Mouse (Mus musculus) CH12.LX (cell line): ENCODE data around the gene Erbb4. TPM values are rescaled to one million over a fixed set of nuclear protein-coding genes. Genes with fewer than 3 reads are reported as not detected.

Experiments used
- DNase-seq: peaks from one replicate; pipeline ENCODE4 v3.0.0-alpha.2; 2013; ENCODE audit errors: extremely low read depth
- H3K27ac ChIP-seq: 2 replicates; pipeline ENCODE4 v1.5.1; 2012; ENCODE audit warnings: low read depth, mild to moderate bottlenecking, control low read depth, moderate library complexity; ENCODE audit not compliant: insufficient read depth
- H3K27me3 ChIP-seq: replicated peaks from 2 replicates; pipeline ENCODE3; 2012; ENCODE audit warnings: inconsistent platforms
- H3K36me3 ChIP-seq, 2 experiments: replicated peaks in 1 of 2; 2 replicates each; pipeline versions ENCODE3 to v1.6.1; 2012; ENCODE audit warnings: inconsistent platforms in 1 of 2, low read length in 1 of 2, mild to moderate bottlenecking in 1 of 2, mixed read lengths in 1 of 2, moderate library complexity in 1 of 2; ENCODE audit not compliant: control insufficient read depth in 1 of 2, insufficient read depth in 1 of 2
- H3K4me1 ChIP-seq, 2 experiments: 2 replicates each; pipeline ENCODE4 v1.6.1; 2012; ENCODE audit warnings: inconsistent platforms in 1 of 2, moderate library complexity in 1 of 2; ENCODE audit not compliant: insufficient read depth in 2 of 2, control insufficient read depth in 1 of 2
- H3K4me2 ChIP-seq: 2 replicates; pipeline ENCODE4 v1.6.1; 2012; ENCODE audit warnings: low read depth, mild to moderate bottlenecking, control low read depth; ENCODE audit not compliant: poor library complexity, insufficient read depth, severe bottlenecking
- H3K4me3 ChIP-seq, 3 experiments: fragments of 150-350 bp in 1 of 3; sonication (generic) in 1 of 3; replicated peaks in 1 of 3; 2 replicates each; pipeline versions ENCODE3 to v1.5.1; 2011 to 2012; ENCODE audit warnings: low read depth in 2 of 3, low read length in 2 of 3, mild to moderate bottlenecking in 2 of 3, moderate library complexity in 2 of 3, control low read depth in 1 of 3, improper control_type of control experiment in 1 of 3, inconsistent platforms in 1 of 3, mixed read lengths in 1 of 3; ENCODE audit not compliant: poor library complexity in 1 of 3
- H3K79me2 ChIP-seq: replicated peaks from 2 replicates; pipeline ENCODE4 v1.6.1; 2012; ENCODE audit warnings: mild to moderate bottlenecking, moderate library complexity; ENCODE audit not compliant: control insufficient read depth, poor library complexity, insufficient read depth, severe bottlenecking; ENCODE audit errors: extremely low read depth
- H3K9ac ChIP-seq: 2 replicates; pipeline ENCODE4 v1.6.1; 2012; ENCODE audit warnings: low read depth, mild to moderate bottlenecking, control low read depth, moderate library complexity; ENCODE audit not compliant: insufficient read depth
- H3K9me3 ChIP-seq: replicated peaks from 2 replicates; pipeline ENCODE3; 2012; ENCODE audit warnings: low read length, inconsistent platforms, mixed read lengths
- CHD2 ChIP-seq: IDR thresholded peaks from 2 replicates; pipeline ENCODE4 v1.6.1; 2011; ENCODE audit warnings: low read length, improper control_type of control experiment
- CTCF ChIP-seq, 2 experiments: IDR thresholded peaks in 1 of 2; conservative IDR thresholded peaks in 1 of 2; 2 replicates each; pipeline ENCODE4 v1.5.1; 2011 to 2012; ENCODE audit warnings: low read depth in 2 of 2, low read length in 2 of 2, improper control_type of control experiment in 1 of 2, inconsistent platforms in 1 of 2, mild to moderate bottlenecking in 1 of 2, moderate library complexity in 1 of 2
- E2F4 ChIP-seq: IDR thresholded peaks from 2 replicates; pipeline ENCODE4 v1.6.1; 2011; ENCODE audit warnings: low read depth, low read length, improper control_type of control experiment; ENCODE audit not compliant: insufficient replicate concordance
- ELF1 ChIP-seq: IDR thresholded peaks from 2 replicates; pipeline ENCODE4 v1.6.1; 2014; ENCODE audit warnings: low read depth, mild to moderate bottlenecking, inconsistent platforms, low read length, improper control_type of control experiment
- JUND ChIP-seq: conservative IDR thresholded peaks from 2 replicates; pipeline ENCODE4 v1.6.1; 2011; ENCODE audit warnings: low read depth, low read length, improper control_type of control experiment
- KAT2A ChIP-seq: IDR thresholded peaks from 2 replicates; pipeline ENCODE4 v1.6.1; 2012; ENCODE audit warnings: low read length, improper control_type of control experiment, inconsistent platforms; ENCODE audit not compliant: insufficient replicate concordance
- MAX ChIP-seq: IDR thresholded peaks from 2 replicates; pipeline ENCODE4 v1.6.1; 2011; ENCODE audit warnings: low read length, improper control_type of control experiment
- MEF2A ChIP-seq: IDR thresholded peaks from 2 replicates; pipeline ENCODE4 v1.6.1; 2014; ENCODE audit warnings: low read depth, mild to moderate bottlenecking, inconsistent platforms, low read length, improper control_type of control experiment, borderline replicate concordance
- MYC ChIP-seq: IDR thresholded peaks from 2 replicates; pipeline ENCODE4 v1.6.1; 2011; ENCODE audit warnings: low read depth, mild to moderate bottlenecking, improper control_type of control experiment, low read length
- NRF1 ChIP-seq: IDR thresholded peaks from 2 replicates; pipeline ENCODE4 v1.6.1; 2014; ENCODE audit warnings: low read depth, mild to moderate bottlenecking, inconsistent platforms, low read length, improper control_type of control experiment, moderate library complexity
- POLR2A ChIP-seq: IDR thresholded peaks from 2 replicates; pipeline ENCODE4 v1.6.1; 2011; ENCODE audit warnings: low read depth, mild to moderate bottlenecking, improper control_type of control experiment, low read length
- POLR2AphosphoS2 ChIP-seq: IDR thresholded peaks from 2 replicates; pipeline ENCODE4 v1.6.1; 2011; ENCODE audit warnings: low read depth, low read length, improper control_type of control experiment
- RAD21 ChIP-seq: IDR thresholded peaks from 2 replicates; pipeline ENCODE4 v1.6.1; 2011; ENCODE audit warnings: low read depth, mild to moderate bottlenecking, low read length, improper control_type of control experiment, moderate library complexity
- RCOR1 ChIP-seq: conservative IDR thresholded peaks from 2 replicates; pipeline ENCODE4 v1.6.1; 2012; ENCODE audit warnings: low read depth, mild to moderate bottlenecking, inconsistent platforms, low read length, improper control_type of control experiment
- TBP ChIP-seq: conservative IDR thresholded peaks from 2 replicates; pipeline ENCODE4 v1.6.1; 2011; ENCODE audit warnings: low read depth, low read length, improper control_type of control experiment
- TCF12 ChIP-seq: IDR thresholded peaks from 2 replicates; pipeline ENCODE4 v1.6.1; 2014; ENCODE audit warnings: low read depth, mild to moderate bottlenecking, inconsistent platforms, low read length, improper control_type of control experiment
- UBTF ChIP-seq: IDR thresholded peaks from 2 replicates; pipeline ENCODE4 v1.6.1; 2012; ENCODE audit warnings: low read depth, mild to moderate bottlenecking, inconsistent platforms, low read length, improper control_type of control experiment, moderate library complexity
- ZC3H11A ChIP-seq: IDR thresholded peaks from 2 replicates; pipeline ENCODE4 v1.6.1; 2012; ENCODE audit warnings: low read depth, mild to moderate bottlenecking, inconsistent platforms, low read length, improper control_type of control experiment
- ZKSCAN1 ChIP-seq: IDR thresholded peaks from 2 replicates; pipeline ENCODE4 v1.6.1; 2012; ENCODE audit warnings: low read depth, inconsistent platforms, low read length, improper control_type of control experiment, borderline replicate concordance
- ZMIZ1 ChIP-seq: IDR thresholded peaks from 2 replicates; pipeline ENCODE4 v1.6.1; 2012; ENCODE audit warnings: low read depth, mild to moderate bottlenecking, inconsistent platforms, low read length, improper control_type of control experiment
- dilution Hi-C: fragments of 300-500 bp; cut with MboI; formaldehyde crosslinking; loops from 2 replicates; pipeline ENCODE4 v1.14.3; 2020; ENCODE audit warnings: low sequenced_read_pairs; ENCODE audit not compliant: extremely low pct_unique_long_range_greater_than_20kb, extremely low pct_ligation_motif_present
- in situ Hi-C: fragments of 300-500 bp; cut with MboI; formaldehyde crosslinking; loops from 3 replicates; pipeline ENCODE4 v1.14.3; 2019; ENCODE audit warnings: low sequenced_read_pairs, low pct_ligation_motif_present, low pct_unique_long_range_greater_than_20kb, mixed read lengths
- polyA plus RNA-seq: library from polyadenylated mRNA; unstranded; fragments of >175 nt; gene quantifications from 2 replicates; pipeline ENCODE4 v1.2.1, GENCODE M21; 2012; ENCODE audit warnings: low read depth; ENCODE audit not compliant: insufficient read length
- total RNA-seq, 2 experiments: library from RNA; depleted of rRNA; stranded (reverse); fragments of 300-350 nt in 1 of 2; fragments of >200 nt in 1 of 2; gene quantifications; 2 replicates each; pipeline ENCODE4 v1.2.3; 2012 to 2014

Erbb4 gene
- total and polyA plus RNA-seq, 3 experiments = not detected

DNA sequence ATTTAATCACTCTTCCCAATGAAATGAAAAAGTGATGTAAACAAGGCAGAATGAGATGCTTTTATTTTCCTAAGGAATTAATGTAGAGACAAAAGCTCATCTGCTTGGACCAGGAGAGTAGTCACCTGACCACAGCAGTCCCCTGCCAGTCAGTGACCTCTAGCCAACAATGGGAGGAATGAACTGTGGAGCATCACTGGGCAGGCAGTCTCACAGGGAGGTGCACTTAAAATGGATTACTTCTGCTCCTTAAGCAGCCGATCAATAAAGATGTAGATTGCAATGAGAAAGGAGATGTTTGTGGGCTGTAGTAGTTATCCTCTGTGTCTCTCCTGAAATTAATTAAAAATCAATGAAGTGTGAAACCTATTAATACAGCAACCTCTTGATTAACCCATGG is 1018.2 kb downstream of the Erbb4 start:
- Histone ChIP-seq H3K27ac (no peak overlapping the region), H3K9ac (no peak overlapping the region), H3K4me3 (no peak overlapping the region), H3K4me2 (no peak overlapping the region), H3K4me1 (no peaks in the 10 kb centered on the region), H3K36me3 (no peaks in the 10 kb centered on the region), H3K9me3 (peaks cover 24% of the 10 kb centered on the region), H3K79me2 (no peaks in the 10 kb centered on the region), H3K27me3 (no peaks in the 10 kb centered on the region)
- DNase-seq = no peak
- TF ChIP-seq POLR2A (no peak), UBTF (no peak), ELF1 (no peak), ZMIZ1 (no peak), RCOR1 (no peak), KAT2A (no peak), TCF12 (no peak)
- in situ Hi-C loops = no loop called here
- dilution Hi-C loops = no loop called here

DNA sequence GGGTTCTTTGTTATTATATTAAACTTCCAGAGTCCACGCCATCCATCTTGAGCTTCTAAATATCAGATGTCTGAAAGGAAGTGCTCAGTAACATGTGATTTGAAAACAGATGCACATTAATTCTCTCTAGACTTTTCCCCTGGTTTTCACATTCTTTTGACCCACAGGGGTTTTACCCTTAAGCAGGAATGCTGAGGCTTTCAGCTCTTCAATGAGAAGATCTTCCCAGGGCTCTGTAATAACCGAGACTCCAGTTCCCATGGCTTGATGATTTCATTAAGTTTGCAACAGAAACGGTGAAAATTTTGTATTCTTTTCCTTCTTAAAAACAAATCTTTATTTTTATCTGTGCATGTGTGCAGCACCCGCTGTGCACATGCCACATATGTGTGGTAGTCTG is 1051.4 kb downstream of the Erbb4 start:
- Histone ChIP-seq H3K79me2 (no peaks in the 10 kb centered on the region), H3K27ac (no peak overlapping the region), H3K4me2 (no peak overlapping the region), H3K4me3 (no peak overlapping the region), H3K9ac (no peak overlapping the region), H3K36me3 (no peaks in the 10 kb centered on the region), H3K4me1 (no peaks in the 10 kb centered on the region), H3K27me3 (no peaks in the 10 kb centered on the region), H3K9me3 (peaks cover 26% of the 10 kb centered on the region)
- in situ Hi-C loops (no loop called here), dilution Hi-C loops (no loop called here)
- DNase-seq = no peak
- TF ChIP-seq CHD2 = no peak
- no peak for TF ChIP-seq ZKSCAN1
- no peak for TF ChIP-seq UBTF
- no peak for TF ChIP-seq CTCF (conservative IDR thresholded peaks at IDR 0.05 in 1 of 2, IDR thresholded peaks at IDR 0.05 in 1 of 2; ENCODE audit: low read depth in 2 of 2, low read length in 2 of 2)
- no peak for TF ChIP-seq E2F4
- no peak for TF ChIP-seq ZC3H11A
- no peak for TF ChIP-seq MAX
- no peak for TF ChIP-seq KAT2A

DNA sequence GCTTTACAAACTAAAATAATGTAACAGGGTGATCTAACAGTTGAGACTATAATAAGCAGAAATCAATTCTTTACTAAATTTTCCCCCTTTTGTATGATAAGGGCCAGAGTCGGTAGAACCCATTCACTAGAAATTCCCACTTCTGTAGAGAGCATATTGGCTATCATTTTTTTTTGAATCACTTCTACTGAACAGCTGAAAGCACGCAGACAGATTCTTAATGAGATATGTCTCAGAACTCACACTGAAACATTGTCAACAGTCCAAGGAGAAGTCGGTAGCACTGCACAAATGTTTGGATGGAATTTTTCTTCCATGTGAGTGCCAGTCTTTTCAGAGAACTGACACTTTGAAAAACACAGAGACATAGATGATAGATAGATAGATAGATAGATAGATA is 1053.1 kb downstream of the Erbb4 start:
- Histone ChIP-seq H3K9ac (no peak overlapping the region), H3K27ac (no peak overlapping the region), H3K4me2 (no peak overlapping the region), H3K9me3 (peaks cover 26% of the 10 kb centered on the region), H3K36me3 (no peaks in the 10 kb centered on the region), H3K79me2 (no peaks in the 10 kb centered on the region), H3K4me3 (no peak overlapping the region), H3K4me1 (no peaks in the 10 kb centered on the region), H3K27me3 (no peaks in the 10 kb centered on the region)
- TF ChIP-seq NRF1 (no peak), MEF2A (no peak), MYC (no peak), JUND (no peak), MAX (no peak), POLR2A (no peak), TBP (no peak), POLR2AphosphoS2 (no peak), RAD21 (no peak), CHD2 (no peak), ZKSCAN1 (no peak)
- DNase-seq = no peak
- in situ Hi-C loops = no loop called here
- dilution Hi-C loops = no loop called here
